Mouse (Mus musculus): ENCODE measurements around the gene Cela1. TPM values are rescaled to one million over a fixed set of nuclear protein-coding genes. Genes with fewer than 3 reads are reported as not detected.

The Cela1 gene
- total RNA-seq, 1 experiment from 2014 or later, result 2.8 TPM

Other genes starting within 250 kb of the Cela1 start
- 28.9 and 30.2 TPM in 2 replicates for gene Letmd1, start 218.9 kb downstream of the Cela1 start, total RNA-seq (2017)
- 2.9 and 3.1 TPM in 2 replicates for gene Csrnp2, start 192.4 kb downstream of the Cela1 start, total RNA-seq (2017)
- 6.5 and 12.8 TPM in 2 replicates for gene Tfcp2, start 135.9 kb downstream of the Cela1 start, total RNA-seq (2017)
- gene Pou6f1, start 87.9 kb downstream of the Cela1 start, total RNA-seq (2017), result 16.7 and 27.8 TPM in 2 replicates
- gene Dazap2, start 72.6 kb downstream of the Cela1 start, total RNA-seq (2017), result 376 and 417 TPM in 2 replicates
- gene Smagp, start 51.0 kb downstream of the Cela1 start, total RNA-seq (2017), result 6.1 and 9.2 TPM in 2 replicates
- 473 and 506 TPM in 2 replicates for gene Bin2, start 18.4 kb downstream of the Cela1 start, total RNA-seq (2017)
- gene Galnt6, start 41.5 kb upstream of the Cela1 start, total RNA-seq (2017), result 32.4 and 33.1 TPM in 2 replicates
- 2.7 and 5.6 TPM in 2 replicates for gene Slc4a8, start 73.8 kb upstream of the Cela1 start, total RNA-seq (2017)
- 1.4 and 7.1 TPM in 2 replicates for gene Scn8a, start 181.9 kb upstream of the Cela1 start, total RNA-seq (2017)

Data from neutrophil, adult 5-6 weeks (primary cell).